Mouse (Mus musculus) bone marrow, adult 2 months (tissue): ENCODE measurements at regions not wholly inside any gene's neighbourhood (a gene's known extent, or its start where the extent isn't known, plus 50 kb on each side); places are given as distances from the start of the nearest gene placed in this dataset.
"Not testable (repeated sequence)": the region's sequence is repeated elsewhere in the genome, so short reads cannot be mapped to it uniquely, and the experiment has no call there.

Source experiments
- H3K27ac ChIP-seq: fragments of 200-500 bp; 2 replicates; pipeline ENCODE4 v1.5.1; 2012; ENCODE audit warnings: low read depth, mild to moderate bottlenecking, control low read depth, inconsistent platforms, low read length; ENCODE audit not compliant: control insufficient read depth, poor library complexity, insufficient read depth
- H3K4me1 ChIP-seq: fragments of 200-500 bp; 2 replicates; pipeline ENCODE4 v1.6.1; 2011; ENCODE audit warnings: low read length; ENCODE audit not compliant: control insufficient read depth, insufficient read depth
- H3K4me3 ChIP-seq: fragments of 200-500 bp; replicated peaks from 2 replicates; pipeline ENCODE3; 2011; ENCODE audit warnings: mild to moderate bottlenecking, low read depth, low read length, control low read depth; ENCODE audit not compliant: control insufficient read depth
- CTCF ChIP-seq: fragments of 200-500 bp; IDR thresholded peaks from 2 replicates; pipeline ENCODE4 v1.5.1; 2011; ENCODE audit warnings: low read length, control low read depth; ENCODE audit not compliant: control insufficient read depth, insufficient read depth
- POLR2A ChIP-seq: fragments of 200-500 bp; IDR thresholded peaks from 2 replicates; pipeline ENCODE4 v1.6.1; 2011; ENCODE audit warnings: low read depth, mild to moderate bottlenecking, control low read depth, low read length, borderline replicate concordance; ENCODE audit not compliant: control insufficient read depth
- WGBS: fragments of 180-500 bp; shearing (Covaris S2); methylation state at CpG from one replicate; pipeline ENCODE4 v1.1.7; 2018; 5-methylcytosine and 5-hydroxymethylcytosine counted together

DNA sequence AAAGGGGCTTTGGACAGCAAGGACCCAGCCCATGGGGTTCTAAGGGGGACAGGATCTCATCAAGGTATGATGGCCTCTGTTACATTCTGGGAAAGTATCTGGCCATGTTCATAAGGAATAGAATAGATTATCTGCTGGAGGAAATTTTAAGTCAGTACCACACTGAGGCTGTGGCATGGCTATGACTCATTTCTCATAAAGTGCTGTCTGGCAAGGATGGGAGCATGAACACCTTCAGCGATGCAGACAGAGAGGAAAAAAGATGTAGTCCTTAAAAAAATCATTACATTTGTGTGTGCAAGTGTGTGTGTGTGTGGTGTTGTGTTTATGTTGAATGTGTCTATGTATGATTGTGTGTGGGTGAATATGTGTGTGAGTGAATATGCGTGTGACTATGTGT, 136.4 kb downstream of the Tmem121 start:
- 85% methylated on average over 2 of the region's 2 CpGs for WGBS
- Histone ChIP-seq H3K4me3 (no peak overlapping the region), H3K27ac (no peak overlapping the region), H3K4me1 (no peaks in the 10 kb centered on the region; the same call in 1 of the 2 replicates)
- no peak for TF ChIP-seq POLR2A
- TF ChIP-seq CTCF = no peak

DNA sequence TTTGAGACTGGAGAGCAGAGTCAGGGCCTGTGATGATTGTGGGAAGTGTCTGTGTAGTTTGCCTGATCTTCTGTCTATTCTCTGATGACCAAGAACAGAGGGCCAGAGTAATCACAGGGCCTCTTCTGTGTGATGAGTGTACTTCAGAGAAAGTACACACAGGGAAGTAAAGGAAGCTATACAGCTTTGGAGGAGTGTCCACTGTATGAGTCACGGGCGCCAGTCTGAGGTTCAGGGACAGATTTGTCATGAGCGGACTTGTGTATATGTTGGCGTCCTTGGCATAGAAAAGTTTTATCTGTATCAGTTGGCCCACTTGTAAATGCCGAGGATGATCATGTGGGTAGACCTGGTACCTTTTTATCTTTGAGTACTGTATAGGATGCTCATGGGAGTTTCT, 142.1 kb downstream of the Tmem121 start:
- WGBS = 86% methylated on average over 5 of the region's 5 CpGs
- no peak for TF ChIP-seq POLR2A
- Histone ChIP-seq H3K4me3 (no peak overlapping the region), H3K4me1 (no peaks in the 10 kb centered on the region; the same call in 1 of the 2 replicates), H3K27ac (no peak overlapping the region)

DNA sequence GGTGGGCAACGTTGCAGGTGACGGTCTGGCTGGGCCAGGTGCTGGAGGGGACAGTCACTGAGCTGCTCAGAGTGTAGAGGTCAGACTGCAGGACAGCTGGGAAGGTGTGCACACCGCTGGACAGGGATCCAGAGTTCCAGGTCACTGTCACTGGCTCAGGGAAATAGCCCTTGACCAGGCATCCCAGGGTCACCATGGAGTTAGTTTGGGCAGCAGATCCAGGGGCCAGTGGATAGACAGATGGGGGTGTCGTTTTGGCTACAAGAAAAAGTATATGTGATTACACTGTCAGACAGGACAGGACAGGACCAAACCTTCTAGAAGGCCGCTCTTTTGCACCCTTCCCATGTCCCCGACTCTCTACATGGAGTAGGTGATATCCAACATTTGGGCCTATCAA, 144.5 kb downstream of the Tmem121 start:
- H3K4me1 ChIP-seq = no peaks in the 10 kb centered on the region
- H3K27ac ChIP-seq = no peak overlapping the region
- H3K4me3 ChIP-seq = no peak overlapping the region
- 82% methylated on average over 6 of the region's 6 CpGs for WGBS
- TF ChIP-seq POLR2A (no peak), CTCF (no peak)

DNA sequence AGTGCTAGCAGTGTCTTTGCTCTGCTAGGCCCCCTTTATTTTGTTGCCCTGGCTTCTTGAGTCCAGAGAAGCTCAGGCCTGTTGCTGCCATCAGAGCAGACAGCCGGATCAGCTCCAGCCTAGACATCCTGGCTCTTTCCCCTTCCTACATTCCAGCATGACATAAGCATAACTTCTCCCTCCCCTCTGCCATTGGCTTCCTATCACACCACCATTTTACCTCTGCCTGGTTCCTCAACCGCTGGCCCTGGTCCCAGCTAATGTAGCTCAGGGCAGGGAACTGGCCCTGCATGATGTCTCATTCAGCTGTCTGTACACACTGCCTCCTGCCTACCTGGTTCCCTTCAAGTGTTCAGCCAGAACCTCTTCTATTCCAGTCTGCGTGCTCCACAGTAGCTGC, 146.5 kb downstream of the Tmem121 start:
- no peak for TF ChIP-seq POLR2A
- no peak for TF ChIP-seq CTCF
- Histone ChIP-seq H3K27ac (no peak overlapping the region), H3K4me1 (no peaks in the 10 kb centered on the region), H3K4me3 (no peak overlapping the region)
- 78% methylated on average over 3 of the region's 3 CpGs for WGBS

DNA sequence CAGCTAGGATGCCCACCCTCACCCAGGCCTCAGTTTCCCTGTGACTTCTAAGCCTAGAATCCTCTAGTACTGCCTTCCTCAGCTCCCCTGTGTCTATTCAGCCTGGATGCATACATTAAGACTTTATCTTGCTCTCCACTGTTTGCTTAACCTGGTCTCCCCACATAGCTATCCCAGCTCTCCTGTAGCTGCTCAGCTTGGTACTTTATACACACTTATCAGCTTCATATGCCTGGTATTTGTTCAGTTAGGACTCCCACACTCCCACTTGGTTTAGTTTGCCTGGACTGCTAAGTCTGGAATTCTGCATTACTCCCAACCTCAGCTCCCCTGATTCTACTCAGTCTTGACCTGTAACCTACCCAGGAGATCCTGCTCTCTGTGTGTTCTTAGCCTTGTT, 147.7 kb downstream of the Tmem121 start:
- TF ChIP-seq CTCF = no peak
- TF ChIP-seq POLR2A = no peak
- H3K4me1 ChIP-seq = no peaks in the 10 kb centered on the region

DNA sequence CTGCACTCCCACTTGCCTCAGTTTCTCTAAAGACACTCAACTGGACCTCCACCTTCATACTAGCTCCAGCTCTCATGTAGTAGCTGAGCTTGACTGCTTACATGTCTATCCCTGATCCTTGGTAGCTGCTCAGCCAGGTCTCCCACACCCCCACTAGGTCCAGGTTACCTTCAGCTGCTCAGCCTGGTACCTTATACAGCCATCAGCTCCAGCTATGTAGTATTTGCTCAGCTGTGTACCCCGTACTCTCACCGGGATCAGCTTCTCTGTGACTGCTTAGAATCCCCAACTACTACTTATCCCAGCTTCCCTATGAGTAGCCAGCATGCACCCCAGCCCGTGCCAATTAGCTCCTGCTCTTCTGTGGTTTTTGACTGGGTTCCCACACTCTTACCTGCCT, 148.1 kb downstream of the Tmem121 start:
- H3K4me1 ChIP-seq, H3K27ac ChIP-seq, H3K4me3 ChIP-seq: not testable (repeated sequence)
- 70% methylated on average over 3 of the region's 3 CpGs for WGBS

More for the DNA sequence above, 147.7 kb downstream of the Tmem121 start:
- Histone ChIP-seq H3K4me3 (no peak overlapping the region), H3K27ac (no peak overlapping the region)

DNA sequence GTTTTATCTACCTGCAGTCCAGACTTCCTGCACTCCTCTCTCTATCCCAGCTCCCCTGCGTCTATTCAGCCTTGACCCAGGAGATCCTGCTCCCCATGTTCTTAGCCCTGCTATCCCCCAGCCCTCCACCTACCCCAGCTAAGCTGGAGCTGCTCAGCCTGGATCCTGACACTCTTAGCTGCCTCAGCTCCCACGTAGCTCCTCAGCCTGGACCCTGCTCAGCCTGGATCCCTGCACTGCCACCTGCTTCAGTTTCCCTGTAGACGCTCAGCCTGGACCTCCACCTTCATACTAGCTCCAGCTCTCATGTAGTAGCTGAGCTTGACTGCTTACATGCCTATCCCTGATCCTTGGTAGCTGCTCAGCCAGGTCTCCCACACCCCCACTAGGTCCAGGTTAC, 151.5 kb downstream of the Tmem121 start:
- 80% methylated on average over 3 of the region's 3 CpGs for WGBS
- no peak for TF ChIP-seq POLR2A
- no peak for TF ChIP-seq CTCF
- Histone ChIP-seq H3K27ac (no peak overlapping the region), H3K4me1 (no peaks in the 10 kb centered on the region), H3K4me3 (no peak overlapping the region)

DNA sequence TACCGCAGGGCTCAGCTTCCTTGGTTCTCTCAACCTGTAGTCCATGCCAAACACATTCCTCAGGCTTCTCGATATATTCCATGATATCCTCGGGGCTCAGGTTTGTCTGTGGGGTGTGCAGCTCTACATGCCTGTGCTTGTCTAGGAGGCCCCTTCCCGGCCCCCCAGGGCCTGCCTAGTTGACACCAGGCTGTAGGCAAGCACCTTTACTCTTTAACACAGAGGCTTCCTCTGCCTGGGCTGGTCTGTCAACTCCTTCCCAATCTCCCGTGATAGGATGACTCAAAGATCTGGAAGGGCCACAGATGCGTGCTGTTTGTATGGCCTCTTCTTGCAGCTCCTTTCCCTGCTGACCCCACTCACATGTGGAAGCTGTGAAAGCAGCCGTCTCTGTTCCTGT, 150.4 kb upstream of the Adam6b start:
- H3K27ac ChIP-seq = no peak overlapping the region
- TF ChIP-seq POLR2A (no peak), CTCF (no peak)
- 69% methylated on average over 7 of the region's 7 CpGs for WGBS
- no peaks in the 10 kb centered on the region for H3K4me1 ChIP-seq
- H3K4me3 ChIP-seq = no peak overlapping the region

DNA sequence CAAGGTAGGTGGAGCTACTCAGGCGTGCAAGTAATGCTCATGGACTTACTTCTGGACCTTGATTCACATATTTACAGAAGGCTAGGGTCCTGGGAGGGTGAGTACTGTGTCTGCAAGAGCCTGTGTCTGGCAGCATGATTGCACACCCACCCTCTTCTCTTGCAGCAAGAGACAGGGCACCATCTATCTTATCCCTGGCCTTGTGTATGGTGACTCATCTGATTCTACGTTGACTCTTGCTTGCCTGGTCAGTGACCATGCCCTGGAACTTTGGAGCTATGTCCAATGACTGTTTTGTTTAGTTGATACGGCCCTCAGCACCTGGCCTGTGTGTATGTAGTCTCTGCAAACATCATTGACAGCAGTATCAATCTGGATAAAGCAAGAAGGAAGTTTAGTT, 148.3 kb upstream of the Adam6b start:
- Histone ChIP-seq H3K27ac (no peak overlapping the region), H3K4me3 (no peak overlapping the region), H3K4me1 (no peaks in the 10 kb centered on the region)
- WGBS = 59% methylated on average over 3 of the region's 3 CpGs
- TF ChIP-seq CTCF (no peak), POLR2A (no peak)

DNA sequence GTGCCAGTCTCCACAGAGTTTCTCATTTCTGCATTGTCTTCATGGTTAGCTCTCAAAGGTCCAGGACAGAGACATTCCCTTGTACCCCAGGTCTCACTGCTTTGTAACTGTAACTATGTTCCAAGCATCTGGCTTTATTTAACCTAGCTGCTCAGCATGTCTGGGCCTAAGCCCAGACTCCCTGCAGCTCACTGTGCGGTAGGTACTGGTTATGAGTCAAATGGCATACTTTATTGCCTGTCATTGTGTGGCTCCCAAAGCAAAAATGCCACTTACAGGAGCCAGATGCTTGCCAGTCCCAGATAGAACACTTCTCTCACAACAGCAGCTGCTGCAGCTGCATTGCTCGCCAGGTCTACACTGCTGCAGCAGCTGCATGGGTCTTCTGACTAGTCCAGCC, 134.2 kb upstream of the Adam6b start:
- no peaks in the 10 kb centered on the region for H3K4me1 ChIP-seq
- H3K4me3 ChIP-seq = no peak overlapping the region
- no peak overlapping the region for H3K27ac ChIP-seq
- 74% methylated on average over 2 of the region's 2 CpGs for WGBS
- TF ChIP-seq CTCF (no peak), POLR2A (no peak)
